Mouse (Mus musculus) heart, postnatal 10 days (tissue): ENCODE data around the gene Babam2. TPM values are rescaled to one million over a fixed set of nuclear protein-coding genes. Genes with fewer than 3 reads are reported as not detected.

Experiments used
- DNase-seq, 2 experiments: peaks; one replicate each; pipeline ENCODE4 v3.0.0; 2021
- intact Hi-C: fragments of 180-260 bp; cut with DNase I; formaldehyde crosslinking; loops from one replicate; pipeline ENCODE4 v1.15.1; 2025
- microRNA-seq, 2 experiments: library from miRNA; unstranded; fragments of <30 nt; microRNA quantifications; one replicate each; pipeline ENCODE4 v1.2.0; 2022
- total RNA-seq, 2 experiments: library from RNA; stranded (reverse); gene quantifications; 2 replicates each; pipeline ENCODE4 v1.2.3; 2021

Babam2 gene
- total RNA-seq, 2 experiments from 2014 or later, result 36.3 to 39.8 TPM

- peak; percentile 59 to 61 for DNase-seq
- intact Hi-C loops, result no loop called here
Observed at GRCm38 (mm10) chr5:32102971-32103431, 405.5 kb downstream of the Babam2 start.

- intact Hi-C loops, result no loop called here
- no peak for DNase-seq
Observed at GRCm38 (mm10) chr5:32103545-32103944, 406.1 kb downstream of the Babam2 start.

GRCm38 (mm10) chr5:32104119-32104990 lies 406.9 kb downstream of the Babam2 start:
- intact Hi-C loops, result no loop called here
- peak in 1 of 2 experiments; percentile 26 for DNase-seq

- intact Hi-C loops, result no loop called here
- peak; percentile 45 to 55 for DNase-seq
Observed at GRCm38 (mm10) chr5:32106473-32107140, 409.1 kb downstream of the Babam2 start.

- DNase-seq, result no peak
- intact Hi-C loops, result no loop called here
Observed at GRCm38 (mm10) chr5:32110651-32111050, 413.2 kb downstream of the Babam2 start.

- DNase-seq, result no peak
- intact Hi-C loops, result no loop called here
Observed at GRCm38 (mm10) chr5:32112206-32112916, 414.9 kb downstream of the Babam2 start.

GRCm38 (mm10) chr5:32120901-32121376 lies 423.5 kb downstream of the Babam2 start:
- intact Hi-C loops, result no loop called here
- no peak for DNase-seq

- intact Hi-C loops, result no loop called here
- no peak for DNase-seq
Observed at GRCm38 (mm10) chr5:32121936-32122335, 424.5 kb downstream of the Babam2 start.

- intact Hi-C loops, result no loop called here
- DNase-seq, result no peak
Observed at GRCm38 (mm10) chr5:32122363-32122762, 424.9 kb downstream of the Babam2 start.

- DNase-seq, result no peak
- intact Hi-C loops, result no loop called here
Observed at GRCm38 (mm10) chr5:32124957-32125356, 427.5 kb downstream of the Babam2 start.

GRCm38 (mm10) chr5:32127226-32127625 lies 429.7 kb downstream of the Babam2 start:
- DNase-seq, result no peak
- intact Hi-C loops, result no loop called here

GRCm38 (mm10) chr5:32127927-32128326 lies 430.4 kb downstream of the Babam2 start:
- intact Hi-C loops, result no loop called here
- peak; percentile 36 to 38 for DNase-seq

- intact Hi-C loops, result loop anchor here (5.0 kb wide), 2 partner anchors 66 to 96 kb away; no protein-coding TSS in a partner anchor
Observed at GRCm38 (mm10) chr5:32132971-32133501, 435.6 kb downstream of the Babam2 start.

GRCm38 (mm10) chr5:32133549-32134004 lies 436.1 kb downstream of the Babam2 start:
- peak; percentile 87 to 88 for DNase-seq
- intact Hi-C loops, result loop anchor here (5.0 kb wide), 2 partner anchors 66 to 96 kb away; no protein-coding TSS in a partner anchor

More at GRCm38 (mm10) chr5:32132971-32133501, 435.6 kb downstream of the Babam2 start:
- DNase-seq, result peak; percentile 79 to 81

- DNase-seq, result peak; percentile 52 to 61
- intact Hi-C loops, result loop anchor here (5.0 kb wide), 2 partner anchors 67 to 97 kb away; no protein-coding TSS in a partner anchor
Observed at GRCm38 (mm10) chr5:32134051-32134732, 436.7 kb downstream of the Babam2 start.

Small RNA genes lying within 50 kb of the gene (microRNA-seq; reads per million reads assigned to microRNA genes)
- gene Mir3473e, result 0 reads per million in 2 experiments

Other genes with a start within 250 kb of the Babam2 start
- 10 to 100 TPM; 20.5 to 23.6 TPM for gene Zfp512, start 245.3 kb upstream of the Babam2 start, total RNA-seq
- gene 4930548H24Rik, start 211.9 kb upstream of the Babam2 start, total RNA-seq, result under 1 TPM; 0.22 to 0.32 TPM
- 10 to 100 TPM; 22.1 to 24.5 TPM for gene Gpn1, start 202.9 kb upstream of the Babam2 start, total RNA-seq
- 10 to 100 TPM; 19.2 to 23.2 TPM for gene Slc4a1ap, start 170.7 kb upstream of the Babam2 start, total RNA-seq
- 10 to 100 TPM; 15.8 to 16.1 TPM for gene Supt7l, start 169.9 kb upstream of the Babam2 start, total RNA-seq
- 100 to 1,000 TPM; 315 to 318 TPM for gene Mrpl33, start 100.7 kb upstream of the Babam2 start, total RNA-seq
- gene Rbks, start 57 bp upstream of the Babam2 start, total RNA-seq, result 1 to 10 TPM; 4.3 to 4.7 TPM